Mouse (Mus musculus): ENCODE results near the gene Asic2. TPM values are rescaled to one million over a fixed set of nuclear protein-coding genes. Genes with fewer than 3 reads are reported as not detected.
A peak's percentile ranks its signal among the peaks of the same experiment; 100 is the strongest.
"Not testable (repeated sequence)": the region's sequence is repeated elsewhere in the genome, so short reads cannot be mapped to it uniquely, and the experiment has no call there.

The Asic2 gene
- total RNA-seq, 2 experiments from 2014 or later: 58.4 to 61.0 TPM

GRCm38 (mm10) chr11:81385547-81385946 is 582.7 kb downstream of the Asic2 start:
- DNase-seq (ENCODE audit: extremely low spot score in 1 of 2, low spot score in 1 of 2): no peak

DNA sequence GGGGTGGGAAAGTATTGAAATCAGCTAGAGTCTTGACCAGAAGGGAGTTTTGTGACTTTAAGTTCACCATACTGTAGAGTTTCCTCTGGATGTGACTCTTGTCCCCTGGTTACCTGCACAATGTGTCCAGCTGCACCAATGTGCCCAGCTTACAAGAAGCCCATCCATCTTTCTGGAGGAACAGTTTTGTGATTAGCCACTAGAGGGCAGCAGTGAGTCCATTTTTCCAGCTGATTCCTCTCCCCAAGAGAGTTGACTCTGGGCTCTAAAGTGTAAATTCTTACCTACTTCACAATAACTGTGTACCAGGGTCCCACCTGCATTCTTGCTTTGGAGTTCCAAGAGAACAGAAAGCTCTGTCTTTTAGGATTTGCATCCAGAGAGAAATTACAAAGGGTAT is 593.4 kb downstream of the Asic2 start:
- peak; percentile 61 to 74 for DNase-seq (ENCODE audit: extremely low spot score in 1 of 2, low spot score in 1 of 2)

GRCm38 (mm10) chr11:81374003-81374710 is 594.1 kb downstream of the Asic2 start:
- DNase-seq (ENCODE audit: extremely low spot score in 1 of 2, low spot score in 1 of 2): no peak

- DNase-seq (ENCODE audit: extremely low spot score in 1 of 2, low spot score in 1 of 2): no peak
Observed at GRCm38 (mm10) chr11:81371545-81371944, 596.7 kb downstream of the Asic2 start.

- no peak for DNase-seq (ENCODE audit: extremely low spot score in 1 of 2, low spot score in 1 of 2)
Observed at GRCm38 (mm10) chr11:81370426-81370810, 597.8 kb downstream of the Asic2 start.

- DNase-seq (ENCODE audit: extremely low spot score in 1 of 2, low spot score in 1 of 2): no peak
Observed at GRCm38 (mm10) chr11:81369497-81370425, 598.5 kb downstream of the Asic2 start.

- DNase-seq (ENCODE audit: extremely low spot score in 1 of 2, low spot score in 1 of 2): no peak
Observed at GRCm38 (mm10) chr11:81364442-81364841, 603.8 kb downstream of the Asic2 start.

DNA sequence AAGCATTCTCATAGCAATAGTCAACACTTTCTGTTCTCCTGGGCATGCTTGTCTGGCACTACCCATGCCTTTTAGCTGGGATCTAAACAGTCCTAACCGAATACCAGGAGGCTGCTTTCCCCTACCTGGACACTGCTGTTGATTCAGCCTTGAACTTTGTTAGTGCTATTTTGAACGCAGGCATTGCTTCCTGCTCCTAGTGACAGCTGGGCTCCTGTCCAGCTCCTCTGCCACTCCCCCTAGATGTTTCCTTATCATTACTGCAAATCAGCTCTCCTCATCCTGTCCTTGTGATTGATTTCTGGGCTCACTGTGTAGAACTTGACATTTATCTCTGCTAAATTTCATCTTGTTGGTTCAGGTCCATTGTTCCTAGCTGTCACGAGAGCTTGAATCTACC is 605.8 kb downstream of the Asic2 start:
- DNase-seq (ENCODE audit: extremely low spot score in 1 of 2, low spot score in 1 of 2): no peak

- no peak for DNase-seq (ENCODE audit: extremely low spot score in 1 of 2, low spot score in 1 of 2)
Observed at GRCm38 (mm10) chr11:81361040-81361439, 607.2 kb downstream of the Asic2 start.

- not testable (repeated sequence) for DNase-seq (ENCODE audit: extremely low spot score in 1 of 2, low spot score in 1 of 2)
Observed at GRCm38 (mm10) chr11:81350498-81350897, 617.8 kb downstream of the Asic2 start.

DNA sequence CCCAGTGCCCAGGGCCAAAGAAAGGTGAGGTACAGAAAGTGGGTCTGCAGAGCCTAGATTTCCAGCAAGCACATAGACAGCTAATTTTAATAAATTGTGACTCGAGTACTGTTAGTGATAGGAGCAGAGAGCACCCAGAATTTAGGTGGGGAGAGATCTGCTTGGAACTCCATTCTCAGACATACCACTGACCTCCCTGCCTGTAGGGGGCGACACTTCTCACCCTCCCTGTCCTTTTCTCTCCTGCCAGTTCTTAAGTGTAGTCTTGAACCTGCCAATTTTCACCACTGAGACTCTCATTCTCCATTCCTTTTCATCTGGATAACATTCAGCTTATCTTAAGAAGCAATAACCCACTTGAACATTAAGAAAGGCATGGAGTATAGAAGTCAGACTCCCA is 636.3 kb downstream of the Asic2 start:
- no peak for DNase-seq (ENCODE audit: extremely low spot score in 1 of 2, low spot score in 1 of 2)

- DNase-seq (ENCODE audit: extremely low spot score in 1 of 2, low spot score in 1 of 2): no peak
Observed at GRCm38 (mm10) chr11:81330982-81331381, 637.3 kb downstream of the Asic2 start.

DNA sequence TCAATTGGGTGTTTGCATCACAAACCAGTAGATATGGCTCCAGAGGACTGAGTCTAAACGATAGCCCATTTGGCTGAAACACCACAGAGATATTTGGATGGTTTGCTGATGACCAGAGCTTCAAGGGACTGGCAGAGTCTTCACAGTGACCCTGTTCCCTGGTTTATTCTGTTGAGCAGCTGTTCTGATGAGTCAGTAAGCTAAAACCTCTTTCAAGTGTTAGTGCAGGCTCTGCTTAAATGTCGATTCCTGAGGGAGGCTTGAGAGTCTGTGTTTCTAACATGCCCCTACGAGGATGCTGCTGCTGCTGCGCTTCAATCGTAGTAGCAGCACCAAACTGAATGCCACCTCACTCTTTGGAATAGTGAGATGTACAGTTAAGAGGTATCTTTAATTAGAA is 640.2 kb downstream of the Asic2 start:
- DNase-seq (ENCODE audit: extremely low spot score in 1 of 2, low spot score in 1 of 2): no peak

- DNase-seq (ENCODE audit: extremely low spot score in 1 of 2, low spot score in 1 of 2): no peak
Observed at GRCm38 (mm10) chr11:81323146-81323545, 645.1 kb downstream of the Asic2 start.

DNA sequence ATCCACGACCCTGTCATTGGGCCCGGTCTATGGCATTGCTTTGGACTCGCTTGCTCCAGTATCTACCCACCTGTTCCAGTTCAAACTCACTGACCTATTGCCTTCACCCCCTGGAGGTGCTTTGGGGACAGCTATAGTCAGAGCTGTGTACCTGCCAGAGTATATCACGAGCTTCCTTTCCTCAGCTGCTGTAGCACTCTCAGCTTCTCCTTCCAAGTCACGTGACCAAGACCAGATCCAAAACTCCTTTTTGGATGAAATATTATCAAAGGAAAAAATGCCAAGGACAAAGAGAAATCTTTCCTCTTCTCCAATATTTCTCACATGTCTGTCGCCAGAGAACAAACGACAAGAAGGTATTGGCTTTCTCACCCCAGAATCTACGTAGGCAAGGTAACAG is 645.8 kb downstream of the Asic2 start:
- no peak for DNase-seq (ENCODE audit: extremely low spot score in 1 of 2, low spot score in 1 of 2)

DNA sequence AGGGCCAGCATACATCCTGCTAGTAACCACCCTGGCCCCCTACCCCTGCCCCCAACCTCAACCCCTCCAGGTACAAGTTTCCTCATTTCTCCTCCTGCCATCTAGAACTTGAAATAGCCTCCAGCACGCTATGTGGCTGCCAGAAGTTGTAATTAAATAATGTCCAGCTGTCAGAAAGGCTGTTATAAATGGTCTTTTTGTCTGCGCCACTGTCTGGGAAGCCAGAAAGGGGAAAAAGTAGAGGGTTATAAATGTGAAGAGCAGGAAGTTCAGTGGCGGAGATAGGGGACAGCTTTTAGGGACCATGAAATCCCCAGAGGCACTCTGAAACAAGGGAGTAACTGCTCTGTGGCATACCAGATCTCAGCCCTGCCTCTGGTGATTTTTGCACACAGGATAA is 678.2 kb downstream of the Asic2 start:
- no peak for DNase-seq (ENCODE audit: extremely low spot score in 1 of 2, low spot score in 1 of 2)

GRCm38 (mm10) chr11:81283185-81283584 is 685.1 kb downstream of the Asic2 start:
- DNase-seq (ENCODE audit: extremely low spot score in 1 of 2, low spot score in 1 of 2): no peak

GRCm38 (mm10) chr11:81280070-81280469 is 688.2 kb downstream of the Asic2 start:
- DNase-seq (ENCODE audit: extremely low spot score in 1 of 2, low spot score in 1 of 2): no peak

GRCm38 (mm10) chr11:81277406-81277805 is 690.9 kb downstream of the Asic2 start:
- DNase-seq (ENCODE audit: extremely low spot score in 1 of 2, low spot score in 1 of 2): no peak

GRCm38 (mm10) chr11:81272677-81273418 is 695.4 kb downstream of the Asic2 start:
- DNase-seq (ENCODE audit: extremely low spot score in 1 of 2, low spot score in 1 of 2): no peak

GRCm38 (mm10) chr11:81271422-81271821 is 696.8 kb downstream of the Asic2 start:
- DNase-seq (ENCODE audit: extremely low spot score in 1 of 2, low spot score in 1 of 2): no peak

All from layer of hippocampus, postnatal 25 days (tissue).